Mouse (Mus musculus): Measurements from ENCODE around the gene Ramp1.

GRCm38 (mm10) chr1:91231142-91231541 is 51.5 kb downstream of the Ramp1 start:
- no peak for TF ChIP-seq MAFK (IDR thresholded peaks at IDR 0.05; ENCODE audit: insufficient read depth, low read depth, low read length)
- no peak for TF ChIP-seq HCFC1 (IDR thresholded peaks at IDR 0.05; ENCODE audit: borderline replicate concordance, insufficient read depth, low read length)
- TF ChIP-seq ZNF384 (IDR thresholded peaks at IDR 0.05; ENCODE audit: low read depth, low read length), result no peak
- no peak for TF ChIP-seq ZC3H11A (IDR thresholded peaks at IDR 0.05; ENCODE audit: borderline replicate concordance, low read depth, low read length)
- no peak for TF ChIP-seq CHD2 (IDR thresholded peaks at IDR 0.05; ENCODE audit: low read depth, low read length)

Data from ES-E14 (cell line).